8 mouse cellular contexts compared by ENCODE assay signal in genomic region chr6:94640297-94640696, GRCm38 (mm10). TPM values are rescaled to one million over a fixed set of nuclear protein-coding genes. Genes with fewer than 3 reads are reported as not detected.
DNase-seq lines count a peak whose midpoint lies in the region; ATAC-seq lines count a peak whose summit lies in the region.

No protein-coding gene starts in this region.

- H3K27ac ChIP-seq in heart, embryonic 12.5 days (ENCODE audit: poor library complexity, severe bottlenecking): no peak overlapping the region
- H3K27ac ChIP-seq in midbrain, embryonic 16.5 days (ENCODE audit: low read length): 0 out of 2 replicates have a peak overlapping the region, but pooled peaks have one; percentile 14
- H3K27ac ChIP-seq in liver, embryonic 11.5 days (ENCODE audit: low read depth, low read length): no peak overlapping the region

- H3K9me3 ChIP-seq in heart, embryonic 12.5 days (replicated peaks): no peaks in the 10 kb centered on the region
- no peaks in the 10 kb centered on the region for H3K9me3 ChIP-seq in midbrain, embryonic 16.5 days (replicated peaks; ENCODE audit: control insufficient read depth, low read length, poor library complexity, severe bottlenecking)
- no peaks in the 10 kb centered on the region for H3K9me3 ChIP-seq in liver, embryonic 11.5 days (ENCODE audit: control insufficient read depth, low read length)

- H3K36me3 ChIP-seq in heart, embryonic 12.5 days: no peaks in the 10 kb centered on the region
- H3K36me3 ChIP-seq in midbrain, embryonic 16.5 days (ENCODE audit: control insufficient read depth, insufficient read depth, low read length): no peaks in the 10 kb centered on the region
- H3K36me3 ChIP-seq in liver, embryonic 11.5 days (ENCODE audit: control insufficient read depth, insufficient read depth, low read length): no peaks in the 10 kb centered on the region

- peak; percentile 57 to 70 for DNase-seq in adrenal gland, adult (ENCODE audit: inconsistent age in 2 of 2, low spot score in 1 of 2)
- DNase-seq in adrenal gland, postnatal 4 days (ENCODE audit: low spot score in 2 of 2): no peak
- DNase-seq in right cerebral cortex, postnatal 10 days (ENCODE audit: low spot score in 2 of 2): peak; percentile 62 to 66
- no peak for DNase-seq in right cerebral cortex, postnatal 4 days
- DNase-seq in yolk sac, embryonic 10.5 days (ENCODE audit: low spot score): no peak
- no peak for DNase-seq in liver, embryonic 11.5 days (ENCODE audit: low spot score)

- H3K27me3 ChIP-seq in heart, embryonic 12.5 days (replicated peaks): no peaks in the 10 kb centered on the region
- H3K27me3 ChIP-seq in midbrain, embryonic 16.5 days (ENCODE audit: control insufficient read depth, insufficient read depth, low read depth, low read length): no peaks in the 10 kb centered on the region
- no peaks in the 10 kb centered on the region; the same call in 1 of the 2 replicates for H3K27me3 ChIP-seq in liver, embryonic 11.5 days (replicated peaks; ENCODE audit: control insufficient read depth, insufficient read depth, low read length)

- peak; percentile 78 for ATAC-seq in heart, embryonic 12.5 days (ENCODE audit: insufficient number of reproducible peaks, low FRiP score)
- ATAC-seq in midbrain, embryonic 16.5 days: no peak
- ATAC-seq in liver, embryonic 11.5 days (replicated peaks; ENCODE audit: low FRiP score): no peak

- H3K4me1 ChIP-seq in heart, embryonic 12.5 days (replicated peaks): peaks cover 46% of the 10 kb centered on the region
- H3K4me1 ChIP-seq in midbrain, embryonic 16.5 days (ENCODE audit: control insufficient read depth, insufficient read depth, low read length): peaks cover 5% of the 10 kb centered on the region; the same call in 1 of the 2 replicates
- no peaks in the 10 kb centered on the region for H3K4me1 ChIP-seq in liver, embryonic 11.5 days (replicated peaks; ENCODE audit: control insufficient read depth, insufficient read depth, low read length)

- 28% methylated on average over 7 of the region's 7 CpGs for WGBS in heart, embryonic 12.5 days
- WGBS in midbrain, embryonic 16.5 days: 44% methylated on average over 7 of the region's 7 CpGs
- 43% methylated on average over 7 of the region's 7 CpGs for WGBS in liver, embryonic 11.5 days

- no peak overlapping the region for H3K4me2 ChIP-seq in heart, embryonic 12.5 days
- H3K4me2 ChIP-seq in midbrain, embryonic 16.5 days (ENCODE audit: low read length): no peak overlapping the region
- H3K4me2 ChIP-seq in liver, embryonic 11.5 days: no peak overlapping the region

- no peak overlapping the region for H3K4me3 ChIP-seq in heart, embryonic 12.5 days
- H3K4me3 ChIP-seq in midbrain, embryonic 16.5 days (ENCODE audit: low read depth, low read length): no peak overlapping the region
- H3K4me3 ChIP-seq in liver, embryonic 11.5 days (ENCODE audit: low read depth, low read length): no peak overlapping the region

- no peak overlapping the region for H3K9ac ChIP-seq in heart, embryonic 12.5 days
- H3K9ac ChIP-seq in midbrain, embryonic 16.5 days (ENCODE audit: low read depth, low read length): no peak overlapping the region
- H3K9ac ChIP-seq in liver, embryonic 11.5 days (ENCODE audit: low read depth, low read length): no peak overlapping the region

RNA-seq across cellular contexts. Expression of gene Lrig1, which starts 59.7 kb away (rescaled TPM):
- 10 to 100 TPM; 14.5 to 15.3 TPM for total RNA-seq in adrenal gland, postnatal 4 days (2021)
- polyA plus RNA-seq in heart, embryonic 12.5 days (2016; fragmentation: Nextera tagmentation; extraction: Ambion mirVana): 14.6 and 16.5 TPM in 2 replicates
- 8.6 and 14.2 TPM in 2 replicates for polyA plus RNA-seq in midbrain, embryonic 16.5 days (2015; fragmentation: Nextera tagmentation; extraction: Ambion mirVana)
- polyA plus RNA-seq in liver, embryonic 11.5 days (2014; fragmentation: Nextera tagmentation; extraction: Ambion mirVana): 2.9 and 4.3 TPM in 2 replicates

Comparison
In these comparisons a context has a peak if more than half of its experiments do, and no peak if none do; other contexts are left out.
1. DNase-seq: peak in adrenal gland, adult (2 of 2) and right cerebral cortex, postnatal 10 days (2 of 2); none in adrenal gland, postnatal 4 days (0 of 2), right cerebral cortex, postnatal 4 days (single experiment), yolk sac, embryonic 10.5 days (single experiment) and liver, embryonic 11.5 days (single experiment).